Mouse (Mus musculus) cerebellum, postnatal 4 days (tissue): ENCODE measurements around the gene Srd5a3.

Experiments
- DNase-seq, 2 experiments: peaks; one replicate each; pipeline ENCODE4 v3.0.0; 2022; ENCODE audit warnings: low spot score in 2 of 2, mixed read lengths in 1 of 2

Gene Srd5a3

GRCm38 (mm10) chr5:76153430-76153829 lies 13.4 kb downstream of the Srd5a3 start:
- no peak for DNase-seq

- no peak for DNase-seq
Measured at GRCm38 (mm10) chr5:76154434-76155165, 14.5 kb downstream of the Srd5a3 start.

- DNase-seq = no peak
Measured at GRCm38 (mm10) chr5:76159555-76159954, 19.5 kb downstream of the Srd5a3 start.

GRCm38 (mm10) chr5:76160086-76160485 lies 20.0 kb downstream of the Srd5a3 start:
- no peak for DNase-seq

- no peak for DNase-seq
Measured at GRCm38 (mm10) chr5:76161491-76161890, 21.4 kb downstream of the Srd5a3 start.

DNA sequence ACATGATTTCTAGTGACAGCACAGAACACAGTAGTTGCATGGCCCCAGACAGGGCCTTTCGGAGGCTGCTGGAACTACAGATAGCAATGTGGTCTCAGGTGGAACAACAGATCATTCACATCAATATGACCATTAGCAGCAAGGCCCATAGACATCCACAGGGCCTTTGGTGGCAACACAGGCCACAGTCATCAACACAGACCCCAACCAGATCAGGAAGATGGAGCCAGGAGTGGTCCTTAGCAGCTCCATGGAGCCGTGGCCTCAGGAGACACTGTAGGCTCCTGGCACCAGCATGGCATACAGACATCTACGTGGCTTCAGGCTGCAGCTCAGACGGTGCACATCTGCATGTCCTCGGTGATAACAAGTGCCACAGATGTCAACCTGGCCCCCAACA lies 22.9 kb downstream of the Srd5a3 start:
- DNase-seq = no peak

DNA sequence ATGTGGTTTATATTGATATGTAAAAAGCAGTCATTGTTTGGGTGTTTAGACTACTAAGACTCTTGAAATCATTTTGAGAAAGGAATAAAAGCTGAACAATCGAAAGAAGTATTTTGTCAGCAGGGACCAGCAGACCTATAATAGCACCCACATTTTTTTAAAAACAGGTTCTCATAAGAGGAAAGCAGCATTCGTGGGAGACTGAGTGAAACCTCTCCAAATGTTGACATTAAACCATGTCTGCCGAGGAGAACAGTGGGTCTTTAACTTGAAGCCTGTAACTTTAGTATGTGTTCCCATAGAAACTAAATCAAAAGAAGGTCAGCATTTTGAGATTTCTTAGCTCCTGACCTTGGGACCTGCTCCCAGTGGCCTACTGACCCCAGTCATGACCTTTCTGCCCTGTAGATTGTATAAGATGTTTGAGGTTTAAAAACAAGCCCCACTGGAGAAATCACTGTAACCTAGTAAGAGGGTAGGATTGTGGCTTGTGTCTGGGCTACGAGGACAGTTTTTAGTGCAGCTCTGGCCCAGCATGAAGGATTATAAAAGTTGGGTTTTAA lies 23.8 kb downstream of the Srd5a3 start:
- DNase-seq = no peak

- DNase-seq = no peak
Measured at GRCm38 (mm10) chr5:76164827-76165226, 24.8 kb downstream of the Srd5a3 start.

- DNase-seq = no peak
Measured at GRCm38 (mm10) chr5:76170522-76170921, 30.5 kb downstream of the Srd5a3 start.

DNA sequence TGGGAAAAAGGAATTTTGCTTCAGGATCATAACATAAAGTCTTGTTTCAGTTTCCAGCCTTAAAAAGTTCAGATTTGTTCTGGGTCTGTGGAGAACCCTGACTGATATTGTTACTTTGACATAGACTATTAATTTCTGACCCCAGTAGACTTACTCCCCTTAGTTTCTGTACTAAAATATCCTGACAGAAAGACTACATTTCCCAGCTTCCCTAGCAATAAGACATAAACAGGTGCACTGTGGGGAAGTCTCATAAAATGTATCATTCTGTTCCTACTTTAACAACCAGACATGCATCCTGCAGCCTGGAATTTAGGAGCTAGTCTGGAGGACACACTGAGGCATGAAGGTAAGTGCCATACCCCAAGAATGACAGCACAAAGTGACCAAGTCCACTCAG lies 31.0 kb downstream of the Srd5a3 start:
- DNase-seq = no peak

- no peak for DNase-seq
Measured at GRCm38 (mm10) chr5:76175051-76175450, 35.0 kb downstream of the Srd5a3 start.

- DNase-seq = no peak
Measured at GRCm38 (mm10) chr5:76176411-76176810, 36.3 kb downstream of the Srd5a3 start.

GRCm38 (mm10) chr5:76176841-76177240 lies 36.8 kb downstream of the Srd5a3 start:
- no peak for DNase-seq

GRCm38 (mm10) chr5:76177664-76178063 lies 37.6 kb downstream of the Srd5a3 start:
- DNase-seq = no peak

DNA sequence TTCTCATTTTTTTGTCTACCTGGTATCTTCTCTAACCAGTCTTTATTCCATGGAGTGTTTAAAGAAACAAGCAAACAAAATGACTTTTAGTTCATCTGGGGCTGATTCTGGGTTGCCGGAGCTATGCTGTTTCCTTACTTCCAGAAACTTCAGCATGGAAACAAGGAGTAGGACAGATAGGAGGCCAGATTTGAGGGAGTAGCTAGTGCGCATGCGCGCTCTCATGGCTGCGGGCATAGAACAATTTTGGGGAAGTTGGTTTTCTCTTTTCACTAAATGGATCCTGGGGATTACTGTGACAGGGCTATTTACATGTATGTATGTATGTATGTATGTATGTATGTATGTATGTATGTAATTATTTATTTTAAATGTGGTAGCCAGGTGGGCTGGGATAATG lies 39.1 kb downstream of the Srd5a3 start:
- DNase-seq = no peak

DNA sequence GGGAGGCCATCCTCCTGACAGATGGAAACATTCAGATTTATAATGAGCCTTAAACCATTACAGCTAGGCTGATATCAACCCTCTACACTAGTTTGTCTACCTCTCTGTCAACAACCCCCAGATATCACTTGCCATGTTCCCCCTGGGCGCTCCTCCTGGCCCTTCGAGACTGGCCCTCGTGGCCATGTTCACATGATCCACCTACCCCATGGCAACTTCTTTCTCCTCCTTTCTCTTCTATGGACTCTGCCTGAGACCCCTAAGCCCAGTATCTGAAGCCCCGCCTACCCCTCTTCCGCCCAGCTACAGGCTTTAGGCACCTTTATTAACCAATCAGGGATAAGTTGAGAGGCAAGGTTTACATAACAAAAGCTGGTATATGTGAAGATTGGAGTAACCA lies 39.7 kb downstream of the Srd5a3 start:
- no peak for DNase-seq

DNA sequence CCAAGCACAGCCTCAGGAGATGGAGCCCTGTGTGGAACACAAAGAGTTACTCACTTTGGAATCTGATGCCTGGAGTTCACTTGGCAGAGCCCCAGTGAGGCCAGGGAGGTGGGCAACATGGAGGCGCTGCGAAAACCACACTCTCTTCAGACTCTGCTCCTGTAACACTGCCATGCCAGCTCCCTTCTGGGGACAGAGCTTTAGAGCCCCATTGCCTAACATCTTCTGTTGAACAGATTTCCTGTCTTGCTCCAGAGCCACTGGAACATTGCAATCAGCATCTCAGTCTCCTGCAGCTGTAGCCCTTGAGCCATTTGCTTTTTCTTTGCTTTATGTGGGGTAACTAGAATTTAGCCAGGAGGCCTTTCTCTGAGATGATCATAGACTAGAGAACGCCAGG lies 42.3 kb downstream of the Srd5a3 start:
- no peak for DNase-seq

DNA sequence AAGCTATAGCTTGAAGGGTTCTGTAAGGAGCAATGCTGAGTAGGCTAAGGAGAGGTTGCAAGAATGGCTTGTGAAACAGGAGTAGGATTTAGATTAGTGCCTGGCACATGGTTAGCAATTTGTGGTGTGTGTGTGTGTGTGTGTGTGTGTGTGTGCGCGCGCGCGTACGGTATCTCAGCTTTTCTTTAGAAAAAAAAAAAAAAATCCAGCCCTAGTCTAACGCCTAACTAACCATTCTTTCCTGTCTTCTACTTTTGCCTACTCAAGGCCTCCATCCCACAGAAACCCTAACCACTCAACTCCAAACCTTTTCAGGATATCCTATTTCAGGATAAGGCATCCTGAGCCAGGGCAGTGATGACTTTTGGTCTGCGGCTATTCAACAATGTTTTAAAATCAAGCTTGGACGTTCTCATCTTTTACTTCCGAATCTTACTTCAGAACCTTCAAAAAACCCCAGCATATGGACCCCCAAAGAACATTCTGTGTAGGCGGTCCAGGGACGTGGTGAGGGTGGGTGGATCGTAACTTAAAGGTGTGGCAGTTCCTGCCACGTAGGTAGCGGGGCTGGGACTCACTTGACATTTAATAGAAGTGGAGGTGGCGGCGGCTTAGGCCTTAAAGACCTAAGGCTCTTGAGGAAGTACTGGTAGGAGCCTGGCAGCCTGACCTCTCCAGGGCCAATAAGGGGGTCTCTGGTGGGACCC lies 43.1 kb downstream of the Srd5a3 start:
- no peak for DNase-seq

DNA sequence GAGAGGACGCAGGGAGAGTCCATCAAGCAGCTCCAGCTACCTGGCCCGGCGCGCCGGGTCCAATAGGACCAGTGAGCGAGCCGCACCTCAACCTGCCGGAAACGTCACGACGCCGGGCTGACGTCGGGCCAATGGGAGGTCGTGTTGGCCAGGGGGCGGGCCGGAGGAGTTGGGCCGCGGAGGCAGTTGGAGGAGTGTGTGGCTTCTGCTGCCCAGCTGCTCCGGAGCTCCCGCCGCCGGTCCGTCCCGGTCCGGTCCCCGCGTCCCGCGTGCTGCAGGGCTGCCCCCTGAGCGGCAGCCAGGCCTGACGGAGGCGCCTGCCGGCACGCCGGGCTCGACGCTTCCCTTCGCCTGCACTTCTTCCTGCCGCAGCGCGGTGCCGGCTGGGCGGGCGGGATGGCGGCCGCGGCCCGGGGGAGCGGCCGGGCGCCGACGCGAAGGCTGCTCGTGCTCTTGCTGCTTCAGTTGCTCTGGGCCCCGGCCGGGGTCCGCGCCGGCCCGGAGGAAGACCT lies 43.7 kb downstream of the Srd5a3 start, which contains the start of gene Tmem165:
TSS of gene Tmem165 (plus strand) at position 131 of the 512 bp plus-strand sequence.
- peak; percentile 82 to 90 for DNase-seq

DNA sequence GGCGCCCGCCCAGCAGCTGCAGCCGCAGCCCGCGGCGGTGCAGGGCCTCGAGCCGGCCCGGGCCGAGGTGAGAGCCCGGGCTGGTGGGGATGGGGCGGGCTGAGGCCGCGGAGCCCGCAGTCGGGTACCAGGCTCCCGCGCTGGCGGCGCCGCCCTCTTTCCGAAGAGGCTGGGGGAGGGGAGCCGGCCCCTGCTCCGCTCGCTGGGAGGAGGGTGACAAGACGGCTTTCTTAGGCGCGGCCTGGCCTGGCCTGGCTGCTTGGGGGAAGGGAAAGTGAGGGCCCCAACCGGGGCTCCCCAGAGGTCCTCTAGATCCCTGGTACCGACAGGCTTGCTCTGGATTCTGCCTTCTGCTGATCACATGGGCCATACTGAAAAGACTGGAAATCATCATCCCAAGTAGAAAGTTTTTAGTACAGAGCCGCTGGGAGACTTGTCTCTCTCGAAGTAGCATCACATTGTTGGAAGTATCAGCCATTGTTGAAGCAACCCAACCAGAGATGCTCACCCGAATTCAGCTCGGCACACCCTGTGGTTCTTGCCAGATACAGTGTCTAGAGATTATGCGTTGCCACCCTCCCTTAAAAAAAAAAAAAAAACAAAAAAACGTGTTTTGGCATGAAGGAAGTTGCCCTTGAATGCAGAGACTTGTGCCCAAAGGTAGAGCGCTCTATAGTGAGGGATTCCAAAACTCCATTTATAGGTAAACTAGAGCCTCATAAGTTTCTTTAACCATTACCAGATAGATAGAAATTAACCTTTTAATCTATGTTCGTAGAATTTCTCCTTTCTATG lies 44.4 kb downstream of the Srd5a3 start:
- DNase-seq = peak; percentile 44 to 69

GRCm38 (mm10) chr5:76187885-76188284 lies 47.8 kb downstream of the Srd5a3 start:
- no peak for DNase-seq

DNA sequence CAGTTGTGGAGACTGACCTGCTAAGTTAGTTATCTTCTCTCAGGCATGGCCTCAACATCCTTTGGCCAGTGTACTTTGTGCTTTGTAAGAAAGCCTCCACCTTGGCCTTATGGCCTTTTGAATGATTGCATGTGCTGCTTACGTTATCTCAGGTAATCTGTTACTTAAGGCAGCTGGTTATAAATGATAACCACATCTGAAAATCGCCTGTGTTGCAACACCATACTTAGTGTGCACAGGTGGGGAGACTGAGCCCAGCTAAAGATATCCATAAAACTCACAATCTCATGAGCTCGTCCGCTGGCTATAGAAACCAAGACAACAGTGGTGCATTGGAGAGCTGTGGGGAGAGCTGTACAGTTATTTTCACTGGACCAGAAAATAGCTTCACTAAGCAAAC lies 50.5 kb downstream of the Srd5a3 start:
- DNase-seq = no peak
